Mouse (Mus musculus): ENCODE data around the gene Os9. TPM values are rescaled to one million over a fixed set of nuclear protein-coding genes. Genes with fewer than 3 reads are reported as not detected.
"Not testable (repeated sequence)": the region's sequence is repeated elsewhere in the genome, so short reads cannot be mapped to it uniquely, and the experiment has no call there.

Gene Os9
- polyA plus RNA-seq (2015; fragmentation: Nextera tagmentation; extraction: Ambion mirVana), result 93.0 and 104 TPM in 2 replicates

- peak within 1 kb of the TSS; percentile 88 for H3K4me2 ChIP-seq (replicated peaks)
- no peaks in the 10 kb centered on the region for H3K27me3 ChIP-seq (replicated peaks)
Observed at GRCm38 (mm10) chr10:127121066-127121477, at the start of gene Os9. TSS of gene Os9 (minus strand) at chr10:127121131.

GRCm38 (mm10) chr10:127170002-127170401, 49.1 kb upstream of the Os9 start:
- no peak for ATAC-seq
- Histone ChIP-seq H3K4me1 (replicated peaks) (peaks cover 25% of the 10 kb centered on the region), H3K27ac (no peak overlapping the region), H3K9ac (0 out of 2 replicates have a peak overlapping the region, but pooled peaks have one; percentile 17), H3K36me3 (no peaks in the 10 kb centered on the region; the same call in 1 of the 2 replicates), H3K4me3 (replicated peaks) (peak overlapping the region; percentile 38), H3K27me3 (replicated peaks) (peaks cover 34% of the 10 kb centered on the region), H3K4me2 (replicated peaks) (peak overlapping the region; percentile 77), H3K9me3 (no peaks in the 10 kb centered on the region)
- 14% methylated on average over 22 of the region's 22 CpGs for WGBS

More at GRCm38 (mm10) chr10:127121066-127121477, at the start of gene Os9:
- peak within 1 kb of the TSS; percentile 71 for H3K4me3 ChIP-seq (replicated peaks)
- no peaks in the 10 kb centered on the region for H3K9me3 ChIP-seq
- WGBS, result under 1% methylated on average over 19 of the region's 19 CpGs
- 0 out of 2 replicates have a peak, but pooled peaks cover 12% of the 10 kb centered on the region for H3K4me1 ChIP-seq (replicated peaks)
- no peak within 1 kb of the TSS for H3K27ac ChIP-seq
- peak within 1 kb of the TSS; percentile 64 for H3K9ac ChIP-seq
- ATAC-seq, result peak; percentile 98
- H3K36me3 ChIP-seq, result peaks cover 18% of the 10 kb centered on the region

- peak overlapping the region; percentile 65 for H3K27ac ChIP-seq
- peaks cover 34% of the 10 kb centered on the region for H3K27me3 ChIP-seq (replicated peaks)
- peaks cover 25% of the 10 kb centered on the region for H3K4me1 ChIP-seq (replicated peaks)
- peak overlapping the region; percentile 62; the same call in 1 of the 2 replicates for H3K9ac ChIP-seq
- no peak for ATAC-seq
- no peaks in the 10 kb centered on the region for H3K9me3 ChIP-seq
- no peaks in the 10 kb centered on the region; the same call in 1 of the 2 replicates for H3K36me3 ChIP-seq
- H3K4me2 ChIP-seq (replicated peaks), result peak overlapping the region; percentile 99
- peak overlapping the region; percentile 66 for H3K4me3 ChIP-seq (replicated peaks)
- 21% methylated on average over 10 of the region's 10 CpGs for WGBS
Observed at GRCm38 (mm10) chr10:127167614-127168192, 46.8 kb upstream of the Os9 start.

GRCm38 (mm10) chr10:127166771-127167613, 46.1 kb upstream of the Os9 start:
- Histone ChIP-seq H3K27me3 (replicated peaks) (peaks cover 34% of the 10 kb centered on the region), H3K4me2 (replicated peaks) (peak overlapping the region; percentile 99), H3K9ac (peak overlapping the region; percentile 62), H3K4me1 (replicated peaks) (peaks cover 25% of the 10 kb centered on the region), H3K36me3 (no peaks in the 10 kb centered on the region; the same call in 1 of the 2 replicates), H3K9me3 (no peaks in the 10 kb centered on the region), H3K27ac (peak overlapping the region; percentile 84), H3K4me3 (replicated peaks) (peak overlapping the region; percentile 66)
- no peak for ATAC-seq
- WGBS, result 26% methylated on average over 15 of the region's 15 CpGs

- Histone ChIP-seq H3K27ac (peak overlapping the region; percentile 84), H3K27me3 (replicated peaks) (peaks cover 34% of the 10 kb centered on the region), H3K4me2 (replicated peaks) (peak overlapping the region; percentile 99), H3K9me3 (no peaks in the 10 kb centered on the region), H3K9ac (peak overlapping the region; percentile 62), H3K36me3 (no peaks in the 10 kb centered on the region), H3K4me3 (replicated peaks) (peak overlapping the region; percentile 66), H3K4me1 (replicated peaks) (peaks cover 25% of the 10 kb centered on the region)
- WGBS, result 3% methylated on average over 11 of the region's 11 CpGs
- no peak for ATAC-seq
Observed at GRCm38 (mm10) chr10:127166404-127166715, 45.4 kb upstream of the Os9 start.

- peaks cover 22% of the 10 kb centered on the region for H3K4me1 ChIP-seq (replicated peaks)
- under 1% methylated on average over 56 of the region's 56 CpGs for WGBS
- peak overlapping the region; percentile 66 for H3K4me3 ChIP-seq (replicated peaks)
- H3K27me3 ChIP-seq (replicated peaks), result peaks cover 34% of the 10 kb centered on the region
- H3K9me3 ChIP-seq, result no peaks in the 10 kb centered on the region
- peak overlapping the region; percentile 84 for H3K27ac ChIP-seq
- peak; percentile 60 for ATAC-seq
- peak overlapping the region; percentile 99 for H3K4me2 ChIP-seq (replicated peaks)
- H3K36me3 ChIP-seq, result no peaks in the 10 kb centered on the region
- H3K9ac ChIP-seq, result peak overlapping the region; percentile 62
Observed at GRCm38 (mm10) chr10:127165654-127166403, 44.9 kb upstream of the Os9 start.

- H3K9me3 ChIP-seq, result no peaks in the 10 kb centered on the region
- WGBS, result under 1% methylated on average over 42 of the region's 42 CpGs
- H3K27me3 ChIP-seq (replicated peaks), result peaks cover 29% of the 10 kb centered on the region
- peaks cover 17% of the 10 kb centered on the region for H3K4me1 ChIP-seq (replicated peaks)
- peak; percentile 48 for ATAC-seq
- peak overlapping the region; percentile 99 for H3K4me2 ChIP-seq (replicated peaks)
- peak overlapping the region; percentile 62 for H3K9ac ChIP-seq
- H3K4me3 ChIP-seq (replicated peaks), result peak overlapping the region; percentile 66
- H3K36me3 ChIP-seq, result no peaks in the 10 kb centered on the region
- peak overlapping the region; percentile 84 for H3K27ac ChIP-seq
Observed at GRCm38 (mm10) chr10:127165354-127165653, 44.4 kb upstream of the Os9 start.

- Histone ChIP-seq H3K9ac (peak within 1 kb of the TSS; percentile 62), H3K4me1 (replicated peaks) (peaks cover 11% of the 10 kb centered on the region), H3K27ac (peak within 1 kb of the TSS; percentile 84), H3K9me3 (no peaks in the 10 kb centered on the region), H3K27me3 (replicated peaks) (peaks cover 25% of the 10 kb centered on the region), H3K4me2 (replicated peaks) (peak within 1 kb of the TSS; percentile 99), H3K4me3 (replicated peaks) (peak within 1 kb of the TSS; percentile 66), H3K36me3 (no peaks in the 10 kb centered on the region)
- WGBS, result 2% methylated on average over 52 of the region's 52 CpGs
- peak; percentile 83 for ATAC-seq
Observed at GRCm38 (mm10) chr10:127164631-127165353, 43.9 kb upstream of the Os9 start, which contains the start of gene B4galnt1. TSS of gene B4galnt1 (plus strand) at chr10:127165225.

GRCm38 (mm10) chr10:127164190-127164589, 43.3 kb upstream of the Os9 start:
- H3K9me3 ChIP-seq, result no peaks in the 10 kb centered on the region
- no peak overlapping the region for H3K4me3 ChIP-seq (replicated peaks)
- H3K4me1 ChIP-seq (replicated peaks), result peaks cover 10% of the 10 kb centered on the region
- no peak overlapping the region; the same call in 1 of the 2 replicates for H3K4me2 ChIP-seq (replicated peaks)
- no peak overlapping the region for H3K9ac ChIP-seq
- H3K27me3 ChIP-seq (replicated peaks), result peaks cover 19% of the 10 kb centered on the region
- H3K27ac ChIP-seq, result no peak overlapping the region
- no peak for ATAC-seq
- no peaks in the 10 kb centered on the region for H3K36me3 ChIP-seq
- 90% methylated on average over 4 of the region's 4 CpGs for WGBS

GRCm38 (mm10) chr10:127162771-127163261, 41.9 kb upstream of the Os9 start:
- ATAC-seq, H3K27ac ChIP-seq: not testable (repeated sequence)

GRCm38 (mm10) chr10:127160728-127161127, 39.8 kb upstream of the Os9 start:
- H3K9me3 ChIP-seq, result no peaks in the 10 kb centered on the region
- no peak overlapping the region for H3K27ac ChIP-seq
- no peak overlapping the region for H3K4me2 ChIP-seq (replicated peaks)
- peaks cover 2% of the 10 kb centered on the region; the same call in 1 of the 2 replicates for H3K27me3 ChIP-seq (replicated peaks)
- 73% methylated on average over 3 of the region's 3 CpGs for WGBS
- H3K36me3 ChIP-seq, result no peaks in the 10 kb centered on the region
- no peak overlapping the region for H3K9ac ChIP-seq
- ATAC-seq, result no peak
- H3K4me3 ChIP-seq (replicated peaks), result no peak overlapping the region
- H3K4me1 ChIP-seq (replicated peaks), result peaks cover 4% of the 10 kb centered on the region

More at GRCm38 (mm10) chr10:127162771-127163261, 41.9 kb upstream of the Os9 start:
- not testable (repeated sequence) for H3K36me3 ChIP-seq; H3K4me2 ChIP-seq (replicated peaks); H3K4me1 ChIP-seq (replicated peaks); H3K9me3 ChIP-seq; H3K9ac ChIP-seq; H3K4me3 ChIP-seq (replicated peaks)
- peaks cover 14% of the 10 kb centered on the region for H3K27me3 ChIP-seq (replicated peaks)
- 45% methylated on average over 7 of the region's 7 CpGs for WGBS
